Mouse (Mus musculus) T-helper 1 cell (primary cell): ENCODE results near the gene BC024978.

Experiments
- in situ Hi-C: fragments of 300-600 bp; cut with MboI, MseI; formaldehyde crosslinking; loops from one replicate; pipeline ENCODE4 v1.15.1; 2025; ENCODE audit warnings: high pct_unique_total_duplicates

Gene BC024978

GRCm38 (mm10) chr7:27257852-27258204, 62.2 kb downstream of the BC024978 start:
- in situ Hi-C loops, result loop anchor here (25.0 kb wide), 1 partner anchor 471 kb away; no protein-coding TSS in a partner anchor

DNA sequence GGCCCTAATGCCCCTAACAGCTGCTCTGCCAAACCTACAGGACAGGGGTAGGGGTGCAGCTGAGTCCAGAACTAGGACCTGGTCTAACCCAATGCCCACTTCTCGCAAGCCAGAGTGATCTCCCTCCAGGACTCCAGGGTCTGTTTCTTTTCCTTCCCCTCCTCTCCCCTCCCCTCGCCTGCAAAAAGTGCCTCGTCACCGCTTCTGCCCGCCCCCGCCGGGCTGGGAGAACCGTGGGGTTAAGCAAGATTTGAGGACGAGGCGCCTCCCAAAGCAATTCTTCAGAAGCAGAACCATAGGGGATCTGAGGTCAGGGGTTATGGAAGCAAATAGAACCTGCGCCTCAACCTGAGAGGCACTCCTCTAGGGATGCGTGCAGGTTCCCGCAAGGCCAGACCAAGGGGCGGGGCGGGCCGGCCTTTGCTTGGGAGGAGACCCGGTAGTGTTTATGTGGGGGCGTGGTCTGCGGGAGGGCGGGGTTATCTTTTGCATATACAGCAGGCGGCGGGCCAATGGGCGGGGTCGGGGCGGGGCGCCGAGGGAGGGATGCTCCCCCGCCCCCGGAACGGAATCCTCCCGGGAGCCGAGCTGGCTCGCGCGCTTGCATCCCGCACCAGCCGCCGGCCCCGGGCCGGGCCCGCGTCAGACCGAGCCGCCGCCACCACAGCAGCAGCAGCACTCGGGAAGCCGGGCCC, 62.8 kb downstream of the BC024978 start, which contains the start of gene Numbl:
TSS of gene Numbl (plus strand) at position 229 of the 695 bp plus-strand sequence.
- in situ Hi-C loops, result loop anchor here (25.0 kb wide), 1 partner anchor 471 kb away; no protein-coding TSS in a partner anchor

- in situ Hi-C loops, result loop anchor here (25.0 kb wide), 1 partner anchor 472 kb away; no protein-coding TSS in a partner anchor
These were observed 63.7 kb downstream of the BC024978 start for GRCm38 (mm10) chr7:27259271-27259721.

- in situ Hi-C loops, result loop anchor here (25.0 kb wide), 1 partner anchor 472 kb away; no protein-coding TSS in a partner anchor
These were observed 64.2 kb downstream of the BC024978 start for GRCm38 (mm10) chr7:27259771-27260170.
